Mouse (Mus musculus): Measurements from ENCODE around the gene Phc2. TPM values are rescaled to one million over a fixed set of nuclear protein-coding genes. Genes with fewer than 3 reads are reported as not detected.
A peak's percentile ranks its signal among the peaks of the same experiment; 100 is the strongest.

Gene Phc2
- polyA plus RNA-seq, 1 experiment from 2014 or later, result 138 TPM

DNA sequence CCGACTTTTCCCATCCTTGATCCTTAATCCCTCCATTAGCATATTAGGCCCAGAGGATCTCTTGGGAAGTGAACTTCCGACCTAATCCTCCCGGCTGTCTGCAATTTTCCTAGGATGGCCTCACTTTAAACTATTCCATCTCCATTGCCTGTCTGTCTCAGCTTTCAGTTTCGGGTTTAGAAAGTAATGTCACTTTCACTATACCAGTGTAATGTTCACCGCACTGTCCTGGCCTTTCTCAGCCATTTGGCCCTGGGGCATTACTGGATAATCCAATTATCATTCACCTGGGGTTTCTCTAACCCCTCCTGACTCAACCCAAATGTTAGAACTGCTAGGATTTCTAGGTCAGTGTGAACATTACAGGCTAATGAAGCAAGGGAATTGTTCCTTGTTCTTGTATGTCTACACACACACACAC is 73.9 kb downstream of the Phc2 start:
- H3K27ac ChIP-seq, result peak overlapping the region; percentile 94
- peak overlapping the region; percentile 89 for H3K4me3 ChIP-seq
- peaks cover 11% of the 10 kb centered on the region for H3K36me3 ChIP-seq
- no peaks in the 10 kb centered on the region for H3K27me3 ChIP-seq
- H3K9me3 ChIP-seq (replicated peaks), result no peaks in the 10 kb centered on the region
- WGBS, result under 1% methylated on average over 5 of the region's 5 CpGs
- peak overlapping the region; percentile 99 for H3K4me2 ChIP-seq (replicated peaks)
- H3K9ac ChIP-seq, result peak overlapping the region; percentile 100
- H3K4me1 ChIP-seq, result peaks cover 61% of the 10 kb centered on the region
- ATAC-seq (ENCODE audit: low FRiP score), result no peak

GRCm38 (mm10) chr4:128729033-128729708 is 74.7 kb downstream of the Phc2 start:
- H3K27ac ChIP-seq, result peak overlapping the region; percentile 70
- WGBS, result 6% methylated on average over 15 of the region's 15 CpGs
- peaks cover 13% of the 10 kb centered on the region for H3K36me3 ChIP-seq
- H3K9me3 ChIP-seq (replicated peaks), result no peaks in the 10 kb centered on the region
- peak overlapping the region; percentile 100 for H3K9ac ChIP-seq
- H3K4me1 ChIP-seq, result peaks cover 64% of the 10 kb centered on the region
- H3K4me2 ChIP-seq (replicated peaks), result peak overlapping the region; percentile 99
- ATAC-seq (ENCODE audit: low FRiP score), result no peak
- peak overlapping the region; percentile 89 for H3K4me3 ChIP-seq
- no peaks in the 10 kb centered on the region for H3K27me3 ChIP-seq

- WGBS, result 10% methylated on average over 5 of the region's 5 CpGs
- peak overlapping the region; percentile 100 for H3K9ac ChIP-seq
- H3K27me3 ChIP-seq, result no peaks in the 10 kb centered on the region
- no peaks in the 10 kb centered on the region for H3K9me3 ChIP-seq (replicated peaks)
- peaks cover 13% of the 10 kb centered on the region for H3K36me3 ChIP-seq
- peaks cover 69% of the 10 kb centered on the region for H3K4me1 ChIP-seq
- peak overlapping the region; percentile 89 for H3K4me3 ChIP-seq
- peak overlapping the region; percentile 99 for H3K4me2 ChIP-seq (replicated peaks)
- H3K27ac ChIP-seq, result peak overlapping the region; percentile 70
- no peak for ATAC-seq (ENCODE audit: low FRiP score)
Observed at GRCm38 (mm10) chr4:128729709-128730037, 75.2 kb downstream of the Phc2 start.

GRCm38 (mm10) chr4:128730271-128730670 is 75.8 kb downstream of the Phc2 start:
- 65% methylated on average over 6 of the region's 6 CpGs for WGBS

GRCm38 (mm10) chr4:128732794-128733193 is 78.3 kb downstream of the Phc2 start:
- Histone ChIP-seq H3K27me3 (no peaks in the 10 kb centered on the region), H3K4me1 (peaks cover 88% of the 10 kb centered on the region), H3K36me3 (peaks cover 26% of the 10 kb centered on the region), H3K4me3 (no peak overlapping the region), H3K27ac (no peak overlapping the region), H3K9ac (no peak overlapping the region), H3K9me3 (replicated peaks) (no peaks in the 10 kb centered on the region), H3K4me2 (replicated peaks) (0 out of 2 replicates have a peak overlapping the region, but pooled peaks have one; percentile 35)
- 58% methylated on average over 5 of the region's 5 CpGs for WGBS
- ATAC-seq (ENCODE audit: low FRiP score), result no peak

More at GRCm38 (mm10) chr4:128730271-128730670, 75.8 kb downstream of the Phc2 start:
- peaks cover 75% of the 10 kb centered on the region for H3K4me1 ChIP-seq
- no peak for ATAC-seq (ENCODE audit: low FRiP score)
- H3K9ac ChIP-seq, result peak overlapping the region; percentile 100
- H3K9me3 ChIP-seq (replicated peaks), result no peaks in the 10 kb centered on the region
- peak overlapping the region; percentile 99 for H3K4me2 ChIP-seq (replicated peaks)
- no peaks in the 10 kb centered on the region for H3K27me3 ChIP-seq
- no peak overlapping the region; the same call in 1 of the 2 replicates for H3K27ac ChIP-seq
- peak overlapping the region; percentile 89 for H3K4me3 ChIP-seq
- H3K36me3 ChIP-seq, result peaks cover 16% of the 10 kb centered on the region

DNA sequence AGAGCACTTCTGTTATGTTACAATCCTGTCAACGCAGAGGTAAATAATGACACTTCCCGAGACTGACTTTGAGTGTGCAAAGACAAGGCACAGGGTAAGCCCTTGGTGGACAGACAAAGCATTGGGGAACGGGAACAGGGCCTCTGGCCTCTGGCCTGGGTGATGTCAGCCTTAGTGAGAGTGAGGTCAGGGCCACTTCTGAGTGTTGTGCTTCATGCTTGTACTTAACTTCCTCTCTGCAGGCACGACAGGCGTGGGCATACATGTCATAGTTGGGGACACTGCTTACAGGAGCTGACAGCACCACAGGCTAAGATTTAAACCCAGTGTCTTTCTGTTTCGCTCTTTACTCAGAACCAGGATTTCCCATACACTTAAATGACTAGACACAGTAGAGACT is 79.0 kb downstream of the Phc2 start:
- Histone ChIP-seq H3K27ac (peak overlapping the region; percentile 83), H3K4me2 (replicated peaks) (peak overlapping the region; percentile 35), H3K9ac (peak overlapping the region; percentile 49), H3K36me3 (peaks cover 31% of the 10 kb centered on the region), H3K4me1 (peaks cover 95% of the 10 kb centered on the region), H3K27me3 (no peaks in the 10 kb centered on the region), H3K4me3 (0 out of 2 replicates have a peak overlapping the region, but pooled peaks have one; percentile 7), H3K9me3 (replicated peaks) (no peaks in the 10 kb centered on the region)
- ATAC-seq (ENCODE audit: low FRiP score), result no peak
- 35% methylated on average over 6 of the region's 6 CpGs for WGBS

- Histone ChIP-seq H3K9me3 (replicated peaks) (no peaks in the 10 kb centered on the region), H3K4me2 (replicated peaks) (peak overlapping the region; percentile 35), H3K9ac (peak overlapping the region; percentile 49), H3K4me3 (peak overlapping the region; percentile 7; the same call in 1 of the 2 replicates), H3K27ac (peak overlapping the region; percentile 83), H3K4me1 (peaks cover 89% of the 10 kb centered on the region), H3K27me3 (no peaks in the 10 kb centered on the region), H3K36me3 (peaks cover 31% of the 10 kb centered on the region)
- 36% methylated on average over 5 of the region's 5 CpGs for WGBS
- ATAC-seq (ENCODE audit: low FRiP score), result peak; percentile 51
Observed at GRCm38 (mm10) chr4:128734217-128734616, 79.7 kb downstream of the Phc2 start.

- no peak; the same call in 1 of the 2 replicates for ATAC-seq (ENCODE audit: low FRiP score)
- peaks cover 81% of the 10 kb centered on the region for H3K4me1 ChIP-seq
- no peaks in the 10 kb centered on the region for H3K9me3 ChIP-seq (replicated peaks)
- peaks cover 31% of the 10 kb centered on the region for H3K36me3 ChIP-seq
- H3K27ac ChIP-seq, result peak overlapping the region; percentile 83
- WGBS, result 77% methylated on average over 18 of the region's 18 CpGs
- peak overlapping the region; percentile 49; the same call in 1 of the 2 replicates for H3K9ac ChIP-seq
- peak overlapping the region; percentile 35 for H3K4me2 ChIP-seq (replicated peaks)
- no peak overlapping the region for H3K4me3 ChIP-seq
- H3K27me3 ChIP-seq, result no peaks in the 10 kb centered on the region
Observed at GRCm38 (mm10) chr4:128734721-128735671, 80.5 kb downstream of the Phc2 start.

GRCm38 (mm10) chr4:128737137-128737589 is 82.7 kb downstream of the Phc2 start:
- WGBS, result 6% methylated on average over 6 of the region's 6 CpGs
- peak; percentile 62 for ATAC-seq (ENCODE audit: low FRiP score)
- Histone ChIP-seq H3K4me3 (no peak overlapping the region), H3K9me3 (replicated peaks) (no peaks in the 10 kb centered on the region), H3K27me3 (no peaks in the 10 kb centered on the region), H3K36me3 (peaks cover 24% of the 10 kb centered on the region; the same call in 1 of the 2 replicates), H3K4me2 (replicated peaks) (peak overlapping the region; percentile 33), H3K27ac (peak overlapping the region; percentile 83), H3K9ac (peak overlapping the region; percentile 46), H3K4me1 (peaks cover 66% of the 10 kb centered on the region)

GRCm38 (mm10) chr4:128737825-128738610 is 83.5 kb downstream of the Phc2 start:
- Histone ChIP-seq H3K36me3 (peaks cover 28% of the 10 kb centered on the region; the same call in 1 of the 2 replicates), H3K27me3 (no peaks in the 10 kb centered on the region), H3K4me1 (peaks cover 67% of the 10 kb centered on the region), H3K9me3 (replicated peaks) (no peaks in the 10 kb centered on the region), H3K4me3 (no peak overlapping the region), H3K4me2 (replicated peaks) (peak overlapping the region; percentile 33), H3K27ac (peak overlapping the region; percentile 83), H3K9ac (no peak overlapping the region)
- WGBS, result 53% methylated on average over 14 of the region's 14 CpGs
- no peak for ATAC-seq (ENCODE audit: low FRiP score)

GRCm38 (mm10) chr4:128740878-128741277 is 86.4 kb downstream of the Phc2 start:
- Histone ChIP-seq H3K9ac (no peak overlapping the region), H3K4me2 (replicated peaks) (no peak overlapping the region), H3K27ac (no peak overlapping the region), H3K4me1 (peaks cover 40% of the 10 kb centered on the region), H3K27me3 (no peaks in the 10 kb centered on the region), H3K4me3 (no peak overlapping the region), H3K36me3 (peaks cover 47% of the 10 kb centered on the region), H3K9me3 (replicated peaks) (no peaks in the 10 kb centered on the region)
- WGBS, result 67% methylated on average over 1 of the region's 1 CpGs
- no peak for ATAC-seq (ENCODE audit: low FRiP score)
